Mouse (Mus musculus) monocyte, adult 59 days (primary cell): Measurements from ENCODE around the gene Zswim7. TPM values are rescaled to one million over a fixed set of nuclear protein-coding genes. Genes with fewer than 3 reads are reported as not detected.

Experiments
- total RNA-seq, 2 experiments: library from RNA; stranded (reverse); gene quantifications; one replicate each; pipeline ENCODE4 v1.2.4; 2023

The Zswim7 gene
- total RNA-seq, result 1 to 10 TPM; 7.2 to 9.3 TPM

GRCm38 (mm10) chr11:62280675-62281600, at the start of gene Zswim7, which contains the start of gene Ttc19:
Gene Zswim7 (minus strand): TSS chr11:62281375.
Gene Ttc19 (plus strand): TSS chr11:62281473.

DNA sequence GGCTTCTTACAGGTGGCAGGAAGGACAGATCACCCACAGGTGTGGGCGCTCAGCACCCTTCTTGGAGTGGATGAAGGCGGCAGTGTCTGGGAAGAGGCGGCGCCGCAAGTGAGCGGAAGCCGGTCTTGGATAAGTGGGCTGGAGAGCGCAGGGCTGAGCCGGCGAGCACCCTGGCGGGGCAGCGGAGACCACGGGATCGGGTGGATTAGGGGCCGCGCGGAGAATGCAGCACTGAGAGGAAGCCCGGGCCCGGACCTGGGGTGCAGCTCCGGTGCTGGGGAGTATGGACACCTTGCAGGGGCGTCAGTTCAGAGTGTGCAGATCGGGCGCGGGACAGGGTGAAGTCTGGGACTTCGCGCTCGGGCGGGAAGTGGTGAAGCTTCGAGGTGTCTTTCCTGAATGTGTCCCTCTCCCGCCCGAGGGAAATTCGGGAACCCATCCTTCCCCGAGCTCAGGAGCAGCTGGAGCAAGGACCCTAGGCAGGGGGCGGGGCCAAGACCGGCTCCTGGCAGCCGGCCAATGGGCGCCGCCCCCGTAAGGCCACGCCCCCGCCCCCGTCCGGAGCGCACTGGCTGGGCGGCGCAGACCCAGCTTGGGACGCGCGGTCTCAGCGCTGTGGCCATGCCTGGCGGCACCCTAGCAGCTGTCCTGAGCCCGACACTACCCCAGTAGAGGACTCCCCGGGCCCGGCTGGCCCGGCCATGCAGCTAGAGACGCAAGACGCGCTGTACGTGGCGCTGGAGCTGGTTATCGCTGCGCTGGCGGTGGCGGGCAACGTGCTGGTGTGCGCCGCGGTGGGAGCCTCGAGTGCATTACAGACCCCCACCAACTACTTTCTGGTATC, 32.6 kb downstream of the Zswim7 start, which contains the start of gene Adora2b:
Gene Adora2b (plus strand): TSS at position 584 of the 844 bp plus-strand sequence.

Other genes starting within 250 kb of the Zswim7 start
- 10 to 100 TPM; 17.4 to 18.6 TPM for gene Adora2b, start 32.4 kb downstream of the Zswim7 start, total RNA-seq
- gene Ttc19, start 98 bp upstream of the Zswim7 start, total RNA-seq, result 10 to 100 TPM; 18.5 to 21.6 TPM
- gene Pigl, start 177.1 kb upstream of the Zswim7 start, total RNA-seq, result 1 to 10 TPM; 7.7 to 8.0 TPM
- gene Ncor1, start 177.2 kb upstream of the Zswim7 start, total RNA-seq, result 100 to 1,000 TPM; 334 to 355 TPM